Mouse (Mus musculus): ENCODE results near the gene Atg9b.

The Atg9b gene

GRCm38 (mm10) chr5:24348128-24348527, 43.8 kb downstream of the Atg9b start:
- DNase-seq = peak; percentile 66 to 71

GRCm38 (mm10) chr5:24347186-24347875, 44.6 kb downstream of the Atg9b start:
- DNase-seq = no peak

DNA sequence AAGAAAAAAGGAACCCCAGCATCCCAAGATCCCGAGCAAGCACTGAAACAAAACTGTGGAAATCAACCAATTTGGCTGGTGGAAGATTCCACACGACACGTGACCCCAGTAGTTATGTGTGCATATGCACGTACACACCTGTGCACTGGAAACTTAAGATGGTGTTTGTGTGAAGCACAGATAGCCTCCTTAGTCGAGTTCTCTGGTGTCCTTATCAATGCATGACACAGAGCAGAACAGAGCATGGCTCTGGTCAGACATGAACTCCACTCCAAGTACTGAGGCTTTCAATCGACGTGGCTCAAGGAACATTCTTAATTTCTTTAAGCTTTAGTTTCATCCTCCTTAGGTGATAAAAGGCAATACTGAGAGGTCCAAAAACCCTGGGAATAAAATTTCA, 45.6 kb downstream of the Atg9b start:
- DNase-seq = no peak

- no peak for DNase-seq
Observed at GRCm38 (mm10) chr5:24344477-24345051, 47.4 kb downstream of the Atg9b start.

DNA sequence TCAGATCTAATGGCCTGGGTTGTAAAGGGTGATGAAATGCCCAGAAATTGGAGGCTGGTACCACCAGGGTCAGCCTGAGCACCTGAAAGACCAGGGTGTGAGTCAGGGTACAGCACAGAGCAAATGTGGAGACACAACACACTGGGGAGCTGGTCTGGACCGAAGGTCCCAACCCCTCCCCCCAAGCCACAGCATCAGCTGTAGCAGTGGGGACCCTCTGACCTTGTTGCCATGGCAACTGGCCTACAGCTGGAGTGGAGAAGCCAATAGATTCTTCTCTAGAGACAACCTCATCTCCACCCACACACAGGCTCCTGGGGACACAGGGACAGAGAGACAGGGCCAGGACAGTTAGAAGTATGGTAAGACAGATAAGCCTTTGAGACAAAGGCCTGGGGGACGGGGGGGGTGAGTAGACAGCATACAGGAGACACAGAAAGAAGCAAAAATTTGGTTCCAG, 47.9 kb downstream of the Atg9b start:
- DNase-seq = no peak

DNA sequence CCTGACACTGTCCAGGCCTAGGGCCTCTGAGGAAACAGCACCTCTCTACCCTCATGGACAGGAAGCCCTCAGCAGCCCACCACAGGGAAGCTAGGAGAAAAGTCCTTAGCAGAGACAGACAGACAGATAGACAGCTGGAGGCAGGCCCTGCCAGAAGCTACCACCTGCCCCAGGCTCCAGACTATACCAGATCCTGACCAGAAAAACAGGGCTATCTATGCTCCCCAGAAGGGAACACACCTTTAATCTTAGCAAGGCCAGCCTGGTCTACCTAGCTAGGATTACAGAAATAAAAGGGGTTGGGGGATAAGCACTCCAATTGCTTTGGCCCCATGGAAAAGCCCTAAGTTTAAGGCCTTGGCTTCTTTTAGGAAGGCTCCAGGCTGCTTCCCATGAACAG, 48.6 kb downstream of the Atg9b start:
- DNase-seq = no peak

GRCm38 (mm10) chr5:24342966-24343365, 49.0 kb downstream of the Atg9b start:
- DNase-seq = no peak

- no peak for DNase-seq
Observed at GRCm38 (mm10) chr5:24342205-24342963, 49.6 kb downstream of the Atg9b start.

GRCm38 (mm10) chr5:24337821-24338220, 54.1 kb downstream of the Atg9b start:
- DNase-seq = no peak

DNA sequence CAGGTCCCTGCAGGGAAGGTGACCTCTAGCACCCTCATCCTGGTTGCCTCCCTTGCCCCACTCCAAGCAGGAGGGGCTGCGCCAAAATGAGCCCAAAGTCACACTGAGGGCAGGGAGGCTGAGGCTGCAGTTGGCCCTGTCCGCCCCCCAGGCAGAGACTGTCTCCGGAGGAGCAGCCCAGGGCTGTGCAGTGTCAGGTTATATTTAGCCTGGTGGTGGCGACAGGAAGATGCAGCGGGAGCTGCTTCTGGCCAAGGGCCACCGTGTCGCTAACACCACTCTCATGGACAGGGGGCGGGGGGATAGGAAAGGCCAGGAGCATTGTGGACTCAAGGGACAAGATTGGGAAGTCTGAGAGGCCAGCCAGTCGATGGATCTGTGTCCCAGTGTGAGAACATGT, 54.6 kb downstream of the Atg9b start:
- peak in 1 of 2 experiments; percentile 32 for DNase-seq

DNA sequence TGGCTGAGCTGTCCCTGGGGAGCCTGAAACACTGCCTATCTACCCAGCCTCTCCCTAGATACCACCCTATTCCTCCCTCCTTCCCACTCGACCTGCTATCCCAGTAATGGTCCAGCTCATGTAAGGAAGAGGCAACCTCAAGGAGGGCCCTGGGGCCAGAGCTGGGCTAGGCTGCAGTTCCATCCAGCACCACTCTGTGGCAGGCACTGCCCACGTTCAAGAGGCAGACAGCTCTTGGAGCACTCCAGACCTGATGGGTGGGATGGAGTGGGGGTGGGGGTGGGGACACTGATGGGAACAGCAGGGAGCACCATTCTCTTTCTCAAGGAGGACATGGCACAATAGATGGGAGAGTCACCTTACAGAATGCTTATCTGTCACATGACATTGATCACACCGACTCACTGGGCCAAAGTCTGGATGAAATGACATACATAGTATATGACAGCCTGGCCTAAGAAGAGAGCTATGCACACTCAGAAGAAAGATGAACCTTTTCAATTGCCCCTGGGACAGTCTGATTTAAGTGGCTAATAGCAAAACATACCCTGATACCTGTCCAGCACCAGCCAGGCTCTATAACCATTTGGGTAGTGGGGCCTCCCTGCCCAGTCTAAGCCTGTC, 55.9 kb downstream of the Atg9b start:
- DNase-seq = peak; percentile 63 to 71

DNA sequence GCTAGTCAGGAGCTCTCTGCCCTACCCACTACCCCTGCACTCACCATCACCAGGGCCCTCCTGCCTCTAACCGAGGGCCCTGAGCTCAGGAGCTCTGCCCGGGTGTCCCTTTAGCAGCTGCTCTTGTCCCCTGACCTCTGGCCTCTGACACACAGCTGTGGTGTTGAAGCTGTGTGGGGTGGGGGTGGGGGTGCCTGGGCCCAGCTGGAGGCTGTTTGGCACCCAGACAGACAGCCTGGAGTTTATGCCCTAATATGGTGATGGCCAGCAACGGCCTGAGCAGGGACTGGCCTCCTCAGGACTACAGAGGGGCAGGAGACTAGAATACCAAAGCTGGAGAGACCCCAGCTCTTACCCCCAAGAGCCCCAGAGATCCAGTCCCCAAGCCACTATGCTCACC, 57.2 kb downstream of the Atg9b start:
- no peak for DNase-seq

All from cerebellum, postnatal 36 days (tissue).